Mouse (Mus musculus): ENCODE results near the gene 1700030J22Rik. TPM values are rescaled to one million over a fixed set of nuclear protein-coding genes. Genes with fewer than 3 reads are reported as not detected.
A peak's percentile ranks its signal among the peaks of the same experiment; 100 is the strongest.

1700030J22Rik gene
- 0.47 TPM in 2 replicates for polyA plus RNA-seq (2012; rRNA removed)

DNA sequence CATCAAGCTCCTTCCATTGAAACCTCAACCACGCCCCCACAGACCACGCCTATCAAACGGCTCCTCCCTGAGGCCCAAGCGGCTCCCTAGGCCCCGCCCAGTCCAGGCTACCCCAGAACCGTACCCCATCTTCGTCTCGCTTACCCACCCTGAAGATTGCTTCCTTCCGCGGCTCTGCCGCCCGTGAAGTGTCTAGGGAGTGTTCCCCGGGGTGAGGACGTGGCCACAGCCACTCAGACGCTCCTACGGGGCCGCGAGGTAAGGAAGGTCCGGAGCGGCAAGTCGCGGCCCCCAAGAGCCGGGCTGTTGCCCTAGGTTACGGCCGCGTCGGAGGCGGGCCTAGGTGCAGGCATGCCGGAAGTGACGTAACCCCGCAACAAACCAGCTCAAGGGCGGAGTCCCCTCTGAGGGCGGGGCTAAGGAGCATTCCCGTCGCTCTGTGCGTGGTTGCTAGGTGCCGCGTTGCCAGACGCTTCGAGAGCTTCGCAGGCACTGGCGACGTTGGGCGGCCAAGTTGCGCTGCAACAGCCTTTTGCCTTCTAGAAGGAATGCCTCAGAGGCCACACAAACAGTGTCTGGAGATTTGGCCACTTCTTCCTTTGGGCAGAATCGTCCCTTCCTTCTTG lies at the start of gene 1700030J22Rik:
Gene 1700030J22Rik (minus strand): TSS at position 329 of the 626 bp plus-strand sequence.
- peak; percentile 97 for DNase-seq (ENCODE audit: low spot score)

DNA sequence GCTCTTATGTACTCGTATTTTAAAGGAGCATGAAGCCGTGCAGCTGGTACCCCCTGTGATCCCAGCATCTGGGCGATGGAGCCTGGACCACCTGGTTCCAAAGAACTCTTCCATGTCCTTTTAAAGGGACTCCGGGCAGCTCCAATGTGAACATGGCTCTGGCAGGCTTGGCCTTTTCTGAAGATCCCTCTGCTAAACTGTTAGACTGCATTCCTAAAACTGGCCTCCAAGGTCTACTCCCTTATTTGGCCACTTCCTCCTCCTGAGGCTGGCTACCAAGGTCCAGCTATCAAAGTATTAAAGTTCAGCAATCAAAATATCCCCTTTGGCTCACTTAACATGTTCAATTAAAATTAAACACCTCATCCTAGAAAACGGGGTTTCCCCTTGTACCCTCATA lies 48.8 kb upstream of the 1700030J22Rik start:
- DNase-seq (ENCODE audit: low spot score) = no peak

DNA sequence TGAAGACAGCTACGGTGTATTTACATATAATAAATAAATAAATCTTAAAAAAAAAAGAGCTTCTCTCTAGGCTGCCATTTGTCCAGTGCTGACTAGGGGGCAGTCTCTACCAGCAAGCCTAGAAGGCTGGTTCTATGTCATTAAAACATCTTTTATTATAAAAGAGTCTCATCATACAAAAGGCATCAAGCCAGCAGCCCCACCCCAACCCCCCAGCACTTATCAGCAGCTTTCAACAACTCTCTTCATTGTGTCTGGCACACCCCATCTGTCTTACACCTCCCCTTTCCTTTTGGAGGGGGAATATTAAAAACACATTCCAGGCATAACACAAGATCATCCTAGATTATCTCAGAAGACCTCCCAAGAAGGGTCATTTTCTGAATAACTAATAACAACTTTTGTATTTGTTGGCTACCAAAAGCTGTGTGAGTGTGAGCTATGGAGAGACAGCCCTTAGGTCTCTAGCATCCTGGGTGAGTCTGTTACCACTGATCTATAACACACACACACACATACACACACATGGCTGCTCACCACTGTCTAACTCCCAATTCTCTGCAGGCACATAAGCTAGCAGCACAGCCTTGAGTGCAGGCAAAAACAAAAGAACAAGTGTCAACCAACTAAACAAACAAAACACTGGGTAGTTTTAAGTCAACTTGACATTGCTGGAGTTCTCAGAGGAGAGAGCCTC lies 43.7 kb upstream of the 1700030J22Rik start:
- no peak for DNase-seq (ENCODE audit: low spot score)

DNA sequence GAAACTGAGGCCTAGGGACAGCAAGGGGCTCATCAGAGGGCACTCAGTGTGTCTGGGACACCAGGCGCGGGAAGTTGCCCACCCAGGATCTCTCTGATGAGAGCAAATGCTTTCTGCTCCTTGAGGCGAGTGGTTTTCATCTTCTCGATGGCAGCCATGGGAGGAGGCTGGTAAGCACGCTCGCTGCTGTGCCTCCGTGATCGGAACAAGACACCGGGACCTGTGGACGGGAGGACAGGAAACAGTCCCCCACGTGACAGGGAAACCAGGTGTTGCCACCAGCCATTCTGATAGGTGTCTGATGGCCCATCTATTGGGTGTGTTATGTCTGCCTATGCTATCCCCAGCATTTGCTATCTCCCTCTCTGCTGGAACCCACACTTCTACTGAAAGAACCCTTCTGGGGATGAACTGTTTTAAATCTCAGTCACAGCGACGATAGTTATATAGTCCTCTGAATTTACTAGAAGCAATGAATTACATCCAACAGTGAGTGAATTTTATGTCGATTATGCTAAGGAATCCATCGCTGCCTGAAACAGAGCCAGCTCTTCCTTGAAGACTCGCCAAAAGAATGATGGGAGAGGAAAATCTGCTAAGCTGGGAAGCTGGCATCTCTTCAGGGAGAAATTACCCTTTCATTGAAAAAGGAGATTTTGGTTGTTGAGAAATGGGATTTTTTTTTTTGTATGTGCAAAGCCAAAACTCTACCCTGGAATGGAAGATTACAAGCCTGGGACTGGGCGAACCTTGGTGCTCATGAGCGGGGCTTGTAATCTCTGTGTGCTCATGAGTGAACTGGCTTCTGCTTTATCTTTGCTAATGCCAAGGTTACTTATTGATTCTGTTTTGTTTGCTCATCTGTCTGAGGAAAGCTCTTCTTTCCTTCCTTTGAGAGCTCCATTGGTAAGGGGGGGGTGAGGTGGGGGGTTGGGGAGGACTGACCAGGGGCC lies 40.8 kb upstream of the 1700030J22Rik start:
- DNase-seq (ENCODE audit: low spot score) = no peak

DNA sequence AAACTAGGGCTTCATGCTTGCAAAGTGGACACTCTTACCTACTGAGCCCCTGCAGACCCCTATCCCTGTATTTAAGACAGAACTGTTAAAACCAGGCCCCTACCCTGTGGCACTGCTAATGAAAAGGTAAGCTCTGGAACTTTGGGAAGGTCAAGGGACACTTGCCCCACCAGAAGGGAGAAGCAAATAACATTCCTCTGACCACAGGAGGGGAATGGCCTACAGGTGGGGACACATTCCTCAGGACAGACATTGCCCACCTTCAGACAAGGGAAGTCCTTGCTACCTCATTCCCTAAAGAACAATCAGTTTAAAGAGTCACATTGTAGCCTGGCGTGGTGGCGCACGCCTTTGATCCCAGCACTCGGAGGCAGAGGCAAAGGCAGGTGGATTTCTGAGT lies 39.1 kb upstream of the 1700030J22Rik start:
- no peak for DNase-seq (ENCODE audit: low spot score)

DNA sequence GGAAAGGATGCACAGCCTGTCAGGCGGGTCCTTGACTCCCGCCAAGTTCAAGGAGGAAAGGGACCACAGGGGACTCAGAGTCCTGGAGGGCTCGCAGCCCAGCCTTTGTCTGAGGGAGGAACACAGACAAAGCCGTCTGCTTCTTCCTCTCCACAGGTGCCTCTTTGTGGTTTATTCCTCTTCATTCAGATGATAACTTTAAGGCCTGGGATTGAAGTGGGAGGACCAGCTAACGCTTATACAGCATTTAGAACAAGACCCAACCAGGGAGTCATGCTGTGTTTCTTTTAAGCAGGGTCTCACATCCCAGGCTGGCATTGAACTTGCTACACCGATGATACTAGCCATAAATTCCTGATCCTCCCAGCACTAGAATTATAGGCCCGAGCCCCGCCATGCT lies 38.2 kb upstream of the 1700030J22Rik start:
- DNase-seq (ENCODE audit: low spot score) = no peak

DNA sequence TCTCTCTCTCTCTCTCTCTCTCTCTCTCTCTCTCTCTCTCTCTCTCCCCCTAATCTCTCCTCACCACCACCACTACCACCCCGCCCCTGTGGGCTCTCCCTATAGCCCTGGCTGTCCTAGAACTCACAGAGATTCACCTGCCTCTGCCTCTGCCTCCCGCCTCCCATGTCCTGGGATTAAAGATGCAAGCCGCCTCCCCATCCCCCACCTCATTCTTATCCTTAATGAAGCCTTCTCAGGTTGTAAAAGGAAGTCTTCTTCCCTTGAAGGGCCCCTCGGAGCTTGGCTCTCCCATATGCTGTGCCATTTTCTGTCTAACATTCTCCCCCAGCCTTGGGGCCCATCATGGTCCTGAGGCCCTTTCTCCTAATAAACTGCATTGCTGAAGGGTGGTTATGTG lies 36.9 kb upstream of the 1700030J22Rik start:
- no peak for DNase-seq (ENCODE audit: low spot score)

DNA sequence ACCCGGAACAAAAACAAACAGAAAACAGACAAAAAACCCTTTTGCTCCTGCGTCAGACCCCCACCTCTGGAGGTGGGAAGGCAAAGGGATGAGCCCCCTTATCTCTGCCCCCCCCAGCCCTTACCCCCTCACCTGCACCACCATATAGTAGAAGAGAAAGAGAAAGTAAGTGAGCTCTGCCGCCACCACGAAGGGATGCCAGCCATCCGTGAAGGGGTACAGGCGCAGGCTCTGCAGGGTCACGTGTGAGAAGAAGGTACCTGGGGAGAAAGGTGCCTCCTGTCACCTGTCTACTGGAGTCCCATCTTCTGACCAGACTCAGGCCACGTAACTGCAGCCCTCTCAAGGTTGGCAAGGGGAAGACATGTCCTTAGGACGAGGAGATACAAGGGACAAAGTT lies 32.6 kb upstream of the 1700030J22Rik start:
- DNase-seq (ENCODE audit: low spot score) = no peak

DNA sequence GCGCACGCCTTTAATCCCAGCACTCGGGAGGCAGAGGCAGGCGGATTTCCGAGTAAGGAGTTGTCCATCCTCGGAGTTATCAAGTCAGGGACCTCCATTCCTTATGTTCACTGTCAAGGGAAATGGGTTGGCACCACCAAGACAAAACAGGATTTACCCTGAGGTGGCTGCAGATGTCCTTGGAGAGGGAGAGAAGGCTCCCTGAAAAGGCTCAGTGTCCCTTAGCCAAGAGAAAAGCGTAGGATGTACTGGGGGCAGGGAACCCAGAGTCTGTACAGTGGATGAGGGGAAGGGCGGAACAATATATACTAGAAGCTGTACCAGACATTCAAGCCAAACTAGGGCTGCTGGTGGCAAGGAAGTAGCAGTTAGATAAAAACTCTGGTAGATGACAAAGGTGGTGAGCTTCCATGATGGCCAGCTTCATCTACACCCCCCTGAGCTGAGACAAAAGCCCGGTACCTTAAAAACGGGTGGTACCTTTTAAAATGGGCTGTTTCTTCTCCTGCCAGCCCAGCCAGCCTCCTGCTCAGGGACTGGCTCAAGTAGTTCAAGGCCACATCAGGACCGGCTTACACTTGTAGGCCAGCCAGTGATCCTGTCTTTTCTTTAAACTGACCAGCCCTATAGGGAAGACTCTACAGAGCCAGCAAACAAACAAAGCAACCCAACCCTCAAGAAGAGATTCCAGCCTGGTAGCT lies 15.4 kb upstream of the 1700030J22Rik start:
- no peak for DNase-seq (ENCODE audit: low spot score)

DNA sequence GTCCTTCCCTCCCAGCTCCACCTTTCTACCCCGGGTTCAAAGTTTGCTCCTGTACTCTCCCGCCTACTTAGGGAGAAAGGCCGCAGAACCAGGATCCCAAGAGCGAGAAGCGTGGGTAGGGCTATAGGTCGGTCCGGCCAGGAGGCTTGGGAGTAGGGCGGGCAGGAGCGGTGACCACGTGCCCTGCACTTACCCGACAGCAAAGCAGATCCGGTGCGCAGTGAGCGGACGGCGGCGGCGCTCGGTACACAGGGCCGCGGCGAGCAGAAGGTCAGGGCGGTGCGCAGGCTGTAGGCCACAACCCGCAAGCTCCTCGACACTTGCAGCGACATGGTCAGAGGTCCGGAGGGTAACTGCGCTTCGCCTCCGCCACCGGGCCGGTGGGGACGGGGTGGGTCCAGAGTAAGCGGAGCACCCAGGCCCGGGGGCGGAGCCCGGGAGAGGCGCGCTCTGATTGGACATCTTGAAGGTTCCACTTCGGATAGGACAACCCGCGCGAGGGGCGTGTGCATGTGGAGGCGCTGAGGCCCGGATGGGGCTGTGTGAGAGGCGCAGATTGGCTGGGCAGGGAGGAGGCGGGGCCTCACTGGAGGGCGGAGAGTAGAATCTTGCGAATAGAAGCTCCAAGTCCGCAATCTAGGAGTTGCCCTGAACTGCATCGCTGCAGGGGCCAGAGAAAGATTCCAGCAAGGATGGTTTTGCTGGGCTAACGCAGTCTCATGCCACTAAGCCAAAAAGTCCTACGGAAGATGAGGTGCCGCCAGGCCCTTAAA lies 14.5 kb upstream of the 1700030J22Rik start, which contains the start of gene Gcsh:
Gene Gcsh (minus strand): TSS at position 443 of the 773 bp plus-strand sequence.
- DNase-seq (ENCODE audit: low spot score) = peak; percentile 96

DNA sequence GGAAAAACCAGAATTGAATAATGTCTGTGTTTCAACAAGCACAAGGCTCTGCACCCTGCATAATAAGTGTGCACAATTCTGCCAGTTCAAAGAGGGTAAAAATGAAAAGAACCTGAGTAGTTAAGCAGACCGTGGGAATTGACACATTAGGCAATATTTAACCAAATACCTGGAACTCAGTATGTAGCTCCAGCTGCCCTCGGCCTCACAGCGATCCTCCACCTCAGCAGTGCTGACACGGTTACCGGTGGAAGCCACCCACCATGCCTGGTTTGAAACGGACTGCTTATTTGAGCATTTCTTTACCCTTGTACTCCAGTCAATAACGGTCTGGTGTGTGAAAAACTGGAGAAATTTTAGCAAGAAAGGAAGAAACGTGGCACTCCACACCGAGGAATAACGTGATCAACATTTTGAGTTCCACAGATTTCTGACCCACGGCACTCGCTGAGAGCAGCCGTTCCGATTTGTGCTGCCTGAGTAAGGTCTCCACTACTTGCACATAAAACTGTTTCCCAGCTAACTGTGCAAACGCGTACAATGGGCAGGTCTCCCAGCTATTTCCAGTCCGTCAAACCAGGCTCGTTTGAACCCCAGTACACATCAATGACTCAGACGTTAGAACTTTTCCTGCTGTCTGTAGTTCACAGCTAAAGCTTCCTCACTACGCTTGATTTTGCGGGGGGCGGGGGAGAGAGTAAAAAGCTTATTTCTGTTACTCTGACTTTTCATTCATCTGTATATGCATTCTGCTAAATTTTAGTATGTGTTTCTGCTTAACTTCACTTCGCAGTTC lies 13.6 kb upstream of the 1700030J22Rik start:
- no peak for DNase-seq (ENCODE audit: low spot score)

DNA sequence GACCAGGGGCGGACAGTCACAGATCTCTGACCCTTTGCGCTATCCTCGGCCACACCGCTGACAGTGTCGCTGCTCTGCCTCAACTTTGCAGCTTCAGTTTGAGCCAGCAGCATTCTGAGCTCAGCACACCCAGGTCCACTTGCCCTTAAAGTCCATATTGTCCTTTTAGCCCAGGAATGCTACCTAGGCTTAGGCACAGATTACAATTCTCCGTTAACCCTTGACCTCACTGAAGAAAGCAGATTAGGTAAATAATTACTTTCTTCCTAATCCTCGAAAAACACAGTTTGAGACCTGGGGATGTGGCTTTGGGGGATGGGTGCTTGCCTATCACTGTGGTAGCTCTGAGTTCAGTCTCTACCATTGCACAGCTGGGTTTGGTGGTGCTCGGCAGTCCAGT lies 12.5 kb upstream of the 1700030J22Rik start:
- DNase-seq (ENCODE audit: low spot score) = no peak

DNA sequence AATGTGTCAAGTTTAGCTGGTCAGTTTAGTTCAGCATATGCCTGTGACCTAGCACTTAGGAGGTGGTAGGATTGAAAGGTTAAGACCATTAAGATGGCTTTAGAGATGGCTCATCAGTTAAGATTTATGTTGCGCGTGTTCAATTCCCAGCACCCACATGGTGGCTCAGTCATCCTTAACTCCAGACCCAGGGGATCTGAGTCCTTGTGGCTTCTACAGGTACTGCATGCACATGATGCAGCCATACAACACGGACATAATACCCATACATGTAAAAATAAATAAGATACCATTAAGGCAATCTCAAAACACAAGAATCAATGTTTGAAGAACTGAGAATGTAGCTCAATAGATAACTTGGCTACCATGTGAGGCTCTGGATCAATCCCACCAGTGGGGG lies 11.1 kb upstream of the 1700030J22Rik start:
- no peak for DNase-seq (ENCODE audit: low spot score)

DNA sequence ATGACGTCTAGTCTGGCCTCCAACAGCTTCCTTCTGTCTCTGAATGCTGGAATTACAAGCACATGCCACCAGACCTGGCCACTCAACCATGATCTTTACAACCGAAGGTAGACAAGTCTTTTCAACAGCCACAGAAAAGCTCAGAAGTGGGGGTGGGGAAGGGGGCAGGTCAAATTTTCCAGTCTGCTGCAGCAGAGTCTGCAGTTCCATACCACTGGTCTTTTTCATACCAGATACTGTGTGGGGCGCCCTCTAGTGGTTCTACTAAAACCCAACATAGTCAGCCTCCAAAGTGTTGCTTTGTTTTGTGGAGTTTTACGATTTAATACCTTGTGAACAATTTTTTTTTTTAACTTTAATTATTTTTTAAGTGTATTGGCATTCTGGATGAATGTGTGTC lies 1.4 kb upstream of the 1700030J22Rik start:
- DNase-seq (ENCODE audit: low spot score) = no peak

DNA sequence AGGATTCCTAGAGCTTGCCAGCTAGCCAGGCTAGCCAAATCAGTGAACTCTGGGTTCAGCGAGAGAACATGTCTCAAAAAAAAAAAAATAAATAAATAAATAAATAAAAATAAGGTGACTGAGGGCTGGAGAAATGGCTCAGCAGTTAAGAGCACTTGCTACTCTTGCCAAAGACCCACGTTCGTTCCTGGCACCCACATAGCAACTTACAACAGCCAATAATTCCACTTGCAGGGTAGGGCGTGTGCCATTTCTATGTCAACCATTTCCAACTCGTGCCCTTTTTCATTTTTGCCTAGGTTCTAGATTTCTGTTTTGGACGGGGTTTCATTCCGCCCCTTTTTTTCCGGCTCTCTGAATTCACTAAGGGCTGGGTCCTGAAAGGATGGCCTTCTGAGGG lies 707 bp downstream of the 1700030J22Rik start:
- DNase-seq (ENCODE audit: low spot score) = no peak

DNA sequence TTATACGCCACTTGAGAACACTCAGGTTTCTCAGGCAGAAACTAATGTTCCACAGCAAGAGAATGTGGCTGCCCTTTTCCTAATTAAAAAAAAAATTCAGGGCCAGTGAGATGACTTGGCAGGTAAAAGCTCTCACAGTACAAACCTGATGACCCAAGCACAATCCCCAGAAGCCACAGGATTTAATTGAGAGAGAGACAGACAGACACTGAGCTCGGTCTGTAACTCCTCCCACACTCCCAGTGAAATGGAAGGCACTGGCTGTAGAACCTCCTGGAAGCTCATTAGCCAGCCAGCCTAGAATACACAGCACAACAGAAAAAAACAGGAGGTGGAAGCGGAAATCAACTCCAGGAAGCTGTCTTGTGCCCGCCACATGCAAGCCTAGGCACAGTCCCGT lies 3.2 kb downstream of the 1700030J22Rik start:
- no peak for DNase-seq (ENCODE audit: low spot score)

DNA sequence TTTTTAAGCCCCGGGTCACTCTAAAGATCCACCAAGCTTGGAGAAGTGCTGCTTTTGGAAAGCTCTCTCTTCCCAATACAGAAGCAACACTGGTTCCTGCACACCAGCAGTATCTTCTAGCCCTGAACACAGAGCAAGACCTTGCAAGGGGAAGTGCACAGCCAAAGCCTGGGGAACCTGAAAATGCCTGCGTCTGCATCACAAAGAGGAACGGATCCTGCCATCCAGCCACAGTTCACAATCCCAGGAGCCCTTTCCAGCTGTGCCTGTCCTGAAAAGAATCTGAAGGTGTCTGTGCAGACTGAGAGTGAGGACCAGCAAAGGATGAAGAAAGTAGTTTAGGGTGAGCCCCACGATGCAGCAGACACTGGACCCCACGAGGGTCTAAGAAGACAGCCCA lies 3.7 kb downstream of the 1700030J22Rik start:
- no peak for DNase-seq (ENCODE audit: low spot score)

DNA sequence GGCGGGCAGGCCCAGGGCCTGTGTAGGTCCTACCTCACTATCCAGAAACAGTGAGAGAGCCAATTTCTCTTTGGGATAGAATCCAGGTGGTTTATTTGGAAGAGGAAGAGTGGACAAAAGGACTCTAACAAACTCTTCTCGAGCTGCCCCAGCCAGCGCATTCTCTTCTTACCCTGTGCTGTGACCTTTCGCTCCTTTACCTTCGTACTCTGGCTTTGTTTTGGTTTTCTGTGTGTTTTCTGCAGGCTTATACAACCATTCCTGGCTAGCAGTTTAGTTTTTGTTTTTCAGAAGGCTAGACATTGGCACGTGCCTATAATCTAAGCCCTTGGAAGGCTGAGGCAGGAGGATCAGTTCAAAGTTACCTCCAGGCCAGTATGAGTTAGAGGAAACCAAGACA lies 9.2 kb downstream of the 1700030J22Rik start:
- DNase-seq (ENCODE audit: low spot score) = no peak

DNA sequence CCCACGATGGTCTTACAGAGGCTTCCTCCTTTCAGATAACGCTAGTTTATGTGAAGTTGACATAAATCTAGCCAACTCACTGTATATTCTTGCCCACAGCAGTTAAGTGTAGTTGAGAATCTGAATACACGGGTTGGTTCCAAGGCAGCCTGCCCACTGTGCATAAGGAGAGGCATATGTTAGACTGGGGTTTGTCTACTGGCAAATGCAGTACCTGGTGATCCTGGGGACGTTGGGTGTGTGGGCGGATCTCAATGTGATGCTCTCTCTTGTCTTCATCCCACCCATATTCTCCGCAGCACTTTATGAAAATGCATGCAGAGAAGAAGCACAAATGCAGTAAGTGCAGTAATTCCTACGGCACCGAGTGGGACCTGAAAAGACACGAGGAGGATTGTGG lies 24.3 kb downstream of the 1700030J22Rik start:
- no peak for DNase-seq (ENCODE audit: low spot score)

DNA sequence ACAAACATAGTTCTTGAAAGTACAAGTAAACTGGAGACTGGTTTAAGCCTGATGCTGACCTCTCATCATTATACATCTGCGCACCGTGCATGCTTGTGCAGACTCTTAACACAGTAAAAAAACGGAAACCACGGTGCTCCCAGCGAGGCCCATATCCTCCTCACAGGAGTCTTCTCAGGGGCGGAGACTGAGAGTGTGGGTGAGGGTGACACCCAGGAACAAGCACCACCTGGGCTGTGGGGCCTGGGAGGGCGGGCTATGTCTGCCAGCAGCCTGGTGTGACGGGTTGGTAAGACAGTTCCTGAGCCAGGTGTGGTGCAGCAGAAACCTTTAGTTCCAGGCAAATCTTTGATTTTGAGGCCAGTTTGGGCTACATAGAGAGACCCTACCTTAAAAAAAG lies 26.3 kb downstream of the 1700030J22Rik start:
- DNase-seq (ENCODE audit: low spot score) = no peak

All from urinary bladder, adult 2 months (tissue).